Mouse (Mus musculus): ENCODE results near the gene Frat2. TPM values are rescaled to one million over a fixed set of nuclear protein-coding genes. Genes with fewer than 3 reads are reported as not detected.

Frat2 gene
- polyA plus RNA-seq, 1 experiment from 2014 or later, result 4.6 TPM

GRCm38 (mm10) chr19:41831718-41832391 lies 16.1 kb downstream of the Frat2 start:
- 14% methylated on average over 14 of the region's 14 CpGs for WGBS (ENCODE audit: insufficient replicate concordance)
- peaks cover 73% of the 10 kb centered on the region for H3K4me1 ChIP-seq (replicated peaks)
- no peaks in the 10 kb centered on the region for H3K27me3 ChIP-seq
- H3K4me2 ChIP-seq, result peak overlapping the region; percentile 99
- no peaks in the 10 kb centered on the region for H3K9me3 ChIP-seq (replicated peaks)
- peak overlapping the region; percentile 76 for H3K27ac ChIP-seq
- DNase-seq, result no peak
- peak overlapping the region; percentile 92 for H3K4me3 ChIP-seq (replicated peaks)
- H3K36me3 ChIP-seq, result no peaks in the 10 kb centered on the region
- ATAC-seq (ENCODE audit: low read depth), result no peak
- H3K9ac ChIP-seq, result peak overlapping the region; percentile 94

DNA sequence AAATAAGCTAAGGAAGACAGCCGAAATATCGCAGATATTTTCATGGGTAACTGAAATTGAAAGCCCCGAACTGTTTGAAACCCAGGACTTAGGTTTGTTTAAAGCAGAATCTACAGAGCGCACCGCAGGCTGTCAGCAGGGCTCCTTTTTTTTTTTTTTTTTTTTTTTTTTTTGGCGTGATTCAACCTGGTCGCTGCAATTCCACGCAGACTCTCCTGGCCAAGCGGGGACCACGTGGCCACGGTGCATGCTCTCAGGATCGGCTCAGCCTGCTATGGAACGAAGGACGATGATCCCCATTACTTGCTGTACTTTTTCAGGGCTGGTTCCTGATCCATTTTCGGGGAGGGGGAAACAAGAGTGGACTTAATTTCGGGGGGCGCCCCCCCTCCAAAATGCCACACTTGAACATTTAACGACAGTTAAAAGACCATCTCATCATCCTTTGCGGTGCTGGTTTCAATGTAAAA lies 16.8 kb downstream of the Frat2 start:
- no peak for ATAC-seq (ENCODE audit: low read depth)
- WGBS (ENCODE audit: insufficient replicate concordance), result under 1% methylated on average over 18 of the region's 19 CpGs
- Histone ChIP-seq H3K9me3 (replicated peaks) (no peaks in the 10 kb centered on the region), H3K36me3 (no peaks in the 10 kb centered on the region), H3K4me3 (replicated peaks) (peak overlapping the region; percentile 92), H3K4me2 (peak overlapping the region; percentile 99), H3K9ac (peak overlapping the region; percentile 94), H3K27ac (peak overlapping the region; percentile 94), H3K27me3 (no peaks in the 10 kb centered on the region), H3K4me1 (replicated peaks) (peaks cover 66% of the 10 kb centered on the region)
- no peak for DNase-seq

- DNase-seq, result no peak
- no peaks in the 10 kb centered on the region for H3K36me3 ChIP-seq
- H3K27ac ChIP-seq, result peak overlapping the region; percentile 94
- peak overlapping the region; percentile 92 for H3K4me3 ChIP-seq (replicated peaks)
- H3K9ac ChIP-seq, result peak overlapping the region; percentile 94
- no peaks in the 10 kb centered on the region for H3K27me3 ChIP-seq
- no peaks in the 10 kb centered on the region for H3K9me3 ChIP-seq (replicated peaks)
- ATAC-seq (ENCODE audit: low read depth), result peak; percentile 52
- under 1% methylated on average over 110 of the region's 112 CpGs for WGBS (ENCODE audit: insufficient replicate concordance)
- peaks cover 61% of the 10 kb centered on the region for H3K4me1 ChIP-seq (replicated peaks)
- peak overlapping the region; percentile 99 for H3K4me2 ChIP-seq
These were observed 17.6 kb downstream of the Frat2 start for GRCm38 (mm10) chr19:41830106-41831031.

DNA sequence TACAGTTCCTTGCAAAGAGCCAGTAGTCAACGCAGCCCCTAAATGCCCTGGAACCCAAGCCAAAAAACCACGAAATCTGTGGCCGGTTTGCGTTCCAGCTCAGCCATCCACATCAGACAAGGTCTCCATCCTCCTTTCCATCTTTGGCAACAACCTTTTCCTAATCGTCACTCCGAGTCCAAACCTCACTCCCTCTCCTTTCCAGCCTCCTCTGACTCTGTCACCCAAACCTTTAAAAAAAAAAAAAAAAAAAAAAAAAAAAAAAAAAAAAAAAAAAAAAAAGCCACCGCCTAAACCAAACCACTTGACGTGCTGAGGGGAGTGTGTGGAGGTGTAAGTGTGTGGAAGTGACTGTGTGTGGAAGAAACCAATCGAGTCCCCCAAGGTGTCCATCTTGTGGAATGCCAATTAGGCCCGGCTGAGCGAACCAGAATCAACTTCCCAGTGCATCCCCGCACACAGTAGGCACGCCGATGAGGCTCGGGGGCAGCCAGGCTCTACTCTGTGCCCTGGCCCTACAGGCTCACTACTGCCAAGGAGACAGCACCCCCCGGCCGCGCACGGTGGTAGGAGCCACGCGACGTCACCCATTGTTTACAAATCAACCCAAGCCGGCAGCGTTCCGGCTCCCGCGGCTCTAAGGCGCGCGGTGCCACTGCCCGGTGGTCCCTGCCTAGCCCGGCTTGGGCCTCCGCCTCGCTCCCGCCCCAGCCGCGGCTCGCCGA lies 18.4 kb downstream of the Frat2 start, which contains the start of gene Frat1:
Gene Frat1 (plus strand): TSS at position 590 of the 725 bp plus-strand sequence.
- WGBS (ENCODE audit: insufficient replicate concordance), result under 1% methylated on average over 38 of the region's 39 CpGs
- Histone ChIP-seq H3K4me2 (peak within 1 kb of the TSS; percentile 99), H3K27ac (peak within 1 kb of the TSS; percentile 94), H3K9ac (peak within 1 kb of the TSS; percentile 94), H3K27me3 (no peaks in the 10 kb centered on the region), H3K4me1 (replicated peaks) (peaks cover 59% of the 10 kb centered on the region), H3K4me3 (replicated peaks) (peak within 1 kb of the TSS; percentile 92), H3K9me3 (replicated peaks) (no peaks in the 10 kb centered on the region), H3K36me3 (no peaks in the 10 kb centered on the region)
- ATAC-seq (ENCODE audit: low read depth), result peak; percentile 88
- peak; percentile 88 for DNase-seq

GRCm38 (mm10) chr19:41828941-41829340 lies 19.0 kb downstream of the Frat2 start:
- no peaks in the 10 kb centered on the region for H3K27me3 ChIP-seq
- peak overlapping the region; percentile 72 for H3K9ac ChIP-seq
- WGBS (ENCODE audit: insufficient replicate concordance), result 74% methylated on average over 3 of the region's 3 CpGs
- H3K27ac ChIP-seq, result peak overlapping the region; percentile 94
- DNase-seq (no peak), ATAC-seq (ENCODE audit: low read depth) (no peak)
- peak overlapping the region; percentile 92 for H3K4me3 ChIP-seq (replicated peaks)
- peaks cover 55% of the 10 kb centered on the region for H3K4me1 ChIP-seq (replicated peaks)
- no peaks in the 10 kb centered on the region for H3K9me3 ChIP-seq (replicated peaks)
- no peaks in the 10 kb centered on the region for H3K36me3 ChIP-seq
- H3K4me2 ChIP-seq, result peak overlapping the region; percentile 99

DNA sequence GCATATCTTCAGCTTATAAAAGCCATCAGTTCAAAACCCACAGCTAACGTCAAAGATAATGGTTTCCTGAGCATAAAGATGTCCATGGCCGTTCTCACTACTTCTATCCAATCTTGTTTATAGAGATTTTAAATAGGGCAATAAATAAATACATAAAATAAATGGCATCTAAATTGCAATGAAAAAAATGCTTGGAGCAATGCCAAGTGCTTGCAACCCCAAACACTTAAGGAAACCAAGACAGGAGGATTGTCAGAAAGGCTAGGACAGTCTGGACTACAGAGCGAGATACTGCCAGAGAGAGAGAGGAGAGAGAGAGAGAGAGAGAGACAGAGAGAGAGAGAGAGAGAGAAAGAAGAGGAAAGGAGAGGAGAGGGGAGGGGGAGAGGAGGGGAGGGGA lies 21.4 kb downstream of the Frat2 start:
- 62% methylated on average over 3 of the region's 3 CpGs for WGBS (ENCODE audit: insufficient replicate concordance)
- Histone ChIP-seq H3K36me3 (no peaks in the 10 kb centered on the region), H3K27ac (no peak overlapping the region), H3K9ac (no peak overlapping the region), H3K4me2 (no peak overlapping the region), H3K4me1 (replicated peaks) (peaks cover 44% of the 10 kb centered on the region), H3K4me3 (replicated peaks) (no peak overlapping the region), H3K9me3 (replicated peaks) (no peaks in the 10 kb centered on the region), H3K27me3 (no peaks in the 10 kb centered on the region)
- ATAC-seq (ENCODE audit: low read depth), result no peak
- DNase-seq, result no peak

DNA sequence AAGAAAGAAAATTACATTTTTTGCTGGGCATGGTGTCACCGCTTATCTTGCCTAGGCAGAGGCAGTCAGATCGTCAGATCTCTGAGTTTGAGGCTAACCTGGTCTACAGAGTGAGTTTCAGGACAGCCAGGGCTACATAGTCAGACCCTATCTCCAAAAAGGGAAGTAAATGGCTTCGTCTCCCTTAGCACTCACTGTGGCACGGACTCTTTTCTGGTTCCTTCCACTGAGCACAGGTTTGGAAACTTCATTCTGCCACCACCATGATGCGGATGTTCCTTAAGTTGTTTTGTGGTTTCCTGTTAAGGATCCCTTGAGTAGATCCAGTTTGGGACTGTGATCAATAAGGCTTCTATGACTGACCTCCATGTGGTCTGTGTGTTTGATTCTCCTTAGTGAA lies 23.0 kb downstream of the Frat2 start:
- H3K9ac ChIP-seq, result no peak overlapping the region
- no peaks in the 10 kb centered on the region for H3K9me3 ChIP-seq (replicated peaks)
- H3K4me2 ChIP-seq, result no peak overlapping the region
- DNase-seq, result no peak
- H3K27ac ChIP-seq, result no peak overlapping the region
- H3K4me3 ChIP-seq (replicated peaks), result no peak overlapping the region
- H3K36me3 ChIP-seq, result no peaks in the 10 kb centered on the region
- H3K27me3 ChIP-seq, result no peaks in the 10 kb centered on the region
- WGBS (ENCODE audit: insufficient replicate concordance), result 44% methylated on average over 5 of the region's 5 CpGs
- ATAC-seq (ENCODE audit: low read depth), result no peak
- peaks cover 34% of the 10 kb centered on the region for H3K4me1 ChIP-seq (replicated peaks)

DNA sequence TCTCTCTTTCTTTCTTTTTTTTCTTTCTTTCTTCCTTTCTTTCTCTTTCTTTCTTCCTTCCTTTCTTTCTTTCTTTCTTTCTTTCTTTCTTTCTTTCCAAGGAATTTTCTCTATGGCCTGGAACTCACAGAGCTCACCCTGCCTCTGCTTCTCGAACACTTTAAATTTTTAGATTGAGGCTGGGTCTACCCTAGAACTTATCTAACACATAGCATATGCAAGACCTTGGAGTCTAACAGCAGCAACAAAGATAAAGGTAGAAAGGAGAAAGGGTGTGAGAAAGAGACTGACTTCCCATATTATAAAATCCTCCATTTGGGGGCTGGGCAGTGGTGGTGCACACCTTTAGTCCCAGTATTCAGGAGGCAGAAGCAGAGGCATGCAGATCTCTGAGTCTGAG lies 25.3 kb downstream of the Frat2 start:
- Histone ChIP-seq H3K9me3 (replicated peaks) (no peaks in the 10 kb centered on the region), H3K27me3 (no peaks in the 10 kb centered on the region), H3K9ac (peak overlapping the region; percentile 43), H3K27ac (no peak overlapping the region; the same call in 1 of the 2 replicates), H3K4me3 (replicated peaks) (no peak overlapping the region), H3K4me2 (no peak overlapping the region), H3K36me3 (no peaks in the 10 kb centered on the region), H3K4me1 (replicated peaks) (peaks cover 28% of the 10 kb centered on the region)
- WGBS (ENCODE audit: insufficient replicate concordance), result 20% methylated on average over 1 of the region's 1 CpGs
- no peak for DNase-seq
- ATAC-seq (ENCODE audit: low read depth), result peak; percentile 70

GRCm38 (mm10) chr19:41821436-41821835 lies 26.5 kb downstream of the Frat2 start:
- Histone ChIP-seq H3K4me3 (replicated peaks) (no peak overlapping the region), H3K27ac (no peak overlapping the region), H3K9me3 (replicated peaks) (no peaks in the 10 kb centered on the region), H3K4me1 (replicated peaks) (peaks cover 38% of the 10 kb centered on the region), H3K27me3 (no peaks in the 10 kb centered on the region), H3K36me3 (no peaks in the 10 kb centered on the region), H3K9ac (no peak overlapping the region), H3K4me2 (no peak overlapping the region)
- ATAC-seq (ENCODE audit: low read depth), result no peak
- DNase-seq, result no peak
- 54% methylated on average over 5 of the region's 5 CpGs for WGBS (ENCODE audit: insufficient replicate concordance)

GRCm38 (mm10) chr19:41818749-41819148 lies 29.2 kb downstream of the Frat2 start:
- Histone ChIP-seq H3K4me1 (replicated peaks) (peaks cover 35% of the 10 kb centered on the region), H3K4me3 (replicated peaks) (no peak overlapping the region), H3K9me3 (replicated peaks) (0 out of 2 replicates have a peak, but pooled peaks cover 2% of the 10 kb centered on the region), H3K9ac (no peak overlapping the region), H3K4me2 (no peak overlapping the region), H3K27ac (no peak overlapping the region), H3K36me3 (no peaks in the 10 kb centered on the region), H3K27me3 (no peaks in the 10 kb centered on the region)
- 59% methylated on average over 4 of the region's 4 CpGs for WGBS (ENCODE audit: insufficient replicate concordance)
- DNase-seq (no peak), ATAC-seq (ENCODE audit: low read depth) (no peak)

DNA sequence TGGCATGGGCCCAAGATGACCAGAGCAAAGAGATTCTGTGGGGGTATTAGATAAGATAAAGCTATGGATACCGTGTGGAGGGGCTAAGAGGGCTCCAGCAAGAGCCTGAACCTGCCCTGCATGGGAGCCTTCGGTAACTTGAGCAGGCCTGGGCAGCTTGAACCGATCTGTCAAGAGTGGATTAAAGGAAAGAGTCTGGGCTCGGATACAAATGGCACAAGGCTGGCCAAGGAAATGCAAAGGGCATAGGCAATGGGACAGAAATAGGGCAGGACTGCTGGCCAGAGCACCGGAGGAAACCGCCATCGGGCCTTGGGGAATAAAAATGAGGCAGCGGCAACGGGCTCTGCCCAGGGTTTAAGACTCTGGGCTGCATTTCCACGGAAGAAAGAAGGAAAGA lies 30.6 kb downstream of the Frat2 start:
- H3K27me3 ChIP-seq, result no peaks in the 10 kb centered on the region
- ATAC-seq (ENCODE audit: low read depth) (no peak), DNase-seq (no peak)
- H3K4me1 ChIP-seq (replicated peaks), result peaks cover 37% of the 10 kb centered on the region
- 0 out of 2 replicates have a peak overlapping the region, but pooled peaks have one; percentile 11 for H3K9ac ChIP-seq
- no peak overlapping the region for H3K4me2 ChIP-seq
- H3K27ac ChIP-seq, result no peak overlapping the region
- 0 out of 2 replicates have a peak, but pooled peaks cover 3% of the 10 kb centered on the region for H3K9me3 ChIP-seq (replicated peaks)
- H3K4me3 ChIP-seq (replicated peaks), result no peak overlapping the region
- WGBS (ENCODE audit: insufficient replicate concordance), result 64% methylated on average over 10 of the region's 10 CpGs
- H3K36me3 ChIP-seq, result no peaks in the 10 kb centered on the region

Data from liver, embryonic 13.5 days (tissue).